Mouse (Mus musculus): ENCODE data around the gene Aamp. TPM values are rescaled to one million over a fixed set of nuclear protein-coding genes. Genes with fewer than 3 reads are reported as not detected.
"Not testable (repeated sequence)": the region's sequence is repeated elsewhere in the genome, so short reads cannot be mapped to it uniquely, and the experiment has no call there.

The Aamp gene
- total RNA-seq, 2 experiments from 2014 or later, result 153 to 155 TPM

DNA sequence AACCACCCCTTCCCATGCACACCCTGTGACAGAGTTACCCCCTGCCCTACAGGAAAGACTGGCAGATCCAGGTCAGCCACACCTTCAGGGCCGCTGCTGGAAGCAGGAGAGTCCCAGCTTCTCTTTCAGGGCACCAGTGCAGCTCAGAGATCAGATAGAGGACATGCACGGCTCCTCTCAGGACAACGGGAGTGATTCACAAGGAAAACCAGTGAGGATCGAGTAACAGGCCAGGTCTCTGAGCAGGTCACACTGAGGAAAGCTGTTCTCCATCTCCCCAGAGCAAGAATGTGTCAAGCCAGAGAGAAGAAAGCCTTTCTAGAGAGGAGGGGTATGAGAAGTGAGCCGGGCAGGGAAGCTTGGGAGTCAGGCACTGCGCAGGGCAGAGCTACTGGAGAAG, 11.9 kb upstream of the Aamp start:
- no peak for DNase-seq (ENCODE audit: low spot score in 2 of 2)
- Histone ChIP-seq H3K27ac (peak overlapping the region; percentile 95), H3K4me3 (peak overlapping the region; percentile 28; the same call in 1 of the 2 replicates)
- TF ChIP-seq CTCF (conservative IDR thresholded peaks at IDR 0.05), result no peak

DNA sequence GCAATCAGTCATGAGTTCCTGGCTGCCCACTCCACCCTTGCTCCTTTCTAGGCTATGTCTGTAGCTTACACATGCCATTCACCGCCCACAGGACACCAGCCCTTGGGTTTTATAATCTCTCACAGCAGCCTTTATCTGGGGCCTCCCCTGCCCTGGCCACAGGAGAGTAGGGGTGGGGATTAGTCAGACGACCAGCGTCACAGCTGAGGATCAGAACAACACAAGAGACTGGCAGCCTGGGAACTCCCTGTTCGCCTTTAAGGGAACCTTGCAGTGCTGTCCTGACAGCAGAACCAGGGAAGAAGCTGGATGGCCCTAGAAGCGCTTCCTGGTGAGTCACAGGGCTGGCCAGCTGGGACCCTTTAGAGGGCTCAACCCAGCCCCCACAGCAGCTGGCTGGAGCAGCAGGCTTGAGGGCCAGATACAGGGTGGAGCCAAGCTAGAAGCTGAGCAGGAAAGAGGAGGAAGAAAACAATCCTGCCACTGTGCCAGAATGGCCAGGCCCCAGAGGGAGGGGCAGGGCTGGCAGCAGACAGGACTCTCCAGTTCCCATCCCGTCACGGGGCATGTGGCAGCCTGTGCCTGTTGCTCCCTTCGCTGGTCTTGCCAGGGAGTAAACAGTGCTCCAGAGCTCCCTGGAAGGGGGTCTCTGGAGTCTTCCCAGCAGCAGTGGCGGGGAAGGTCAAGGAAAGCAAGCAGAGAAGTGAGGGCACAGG, 11.1 kb upstream of the Aamp start:
- DNase-seq (ENCODE audit: low spot score in 2 of 2), result peak; percentile 79 to 93
- TF ChIP-seq CTCF (conservative IDR thresholded peaks at IDR 0.05), result no peak
- Histone ChIP-seq H3K4me3 (peak overlapping the region; percentile 28), H3K27ac (peak overlapping the region; percentile 95)

DNA sequence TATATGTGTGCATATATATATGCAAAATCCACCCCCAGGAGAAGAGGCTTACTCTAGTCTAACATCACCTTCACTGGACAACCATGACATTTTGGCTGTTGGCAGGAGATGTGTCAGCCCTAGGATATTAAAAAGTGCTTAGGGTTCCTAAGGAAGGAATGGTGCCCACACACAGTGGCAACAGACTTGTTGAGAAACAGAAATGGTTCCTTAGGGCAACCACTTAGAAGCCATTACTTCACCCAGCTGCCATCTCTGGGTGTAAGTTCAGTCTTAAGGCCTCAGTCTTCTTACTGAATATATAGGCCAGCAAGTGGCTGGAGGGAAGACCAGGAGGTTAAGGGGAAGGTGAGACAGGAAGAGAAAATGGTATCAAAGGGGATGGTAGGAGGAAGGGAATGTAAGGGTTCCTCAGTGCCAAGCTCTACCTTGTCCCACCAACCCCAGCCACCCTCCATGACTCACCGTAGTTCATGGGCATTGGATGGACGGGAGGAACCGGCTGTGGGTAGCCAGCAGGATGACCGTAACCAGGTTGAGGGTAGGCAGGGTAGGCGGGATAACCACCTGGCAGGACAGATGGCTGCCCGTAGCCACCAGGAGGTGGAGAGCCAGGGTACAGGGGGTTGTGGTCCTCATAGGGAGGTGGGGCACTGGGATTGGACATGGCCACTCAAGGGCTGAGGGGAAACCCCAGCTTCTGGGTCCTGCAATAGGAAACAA, 10.4 kb upstream of the Aamp start:
- DNase-seq (ENCODE audit: low spot score in 2 of 2), result no peak
- peak overlapping the region; percentile 28; the same call in 1 of the 2 replicates for H3K4me3 ChIP-seq
- TF ChIP-seq CTCF (conservative IDR thresholded peaks at IDR 0.05), result no peak
- peak overlapping the region; percentile 95 for H3K27ac ChIP-seq

DNA sequence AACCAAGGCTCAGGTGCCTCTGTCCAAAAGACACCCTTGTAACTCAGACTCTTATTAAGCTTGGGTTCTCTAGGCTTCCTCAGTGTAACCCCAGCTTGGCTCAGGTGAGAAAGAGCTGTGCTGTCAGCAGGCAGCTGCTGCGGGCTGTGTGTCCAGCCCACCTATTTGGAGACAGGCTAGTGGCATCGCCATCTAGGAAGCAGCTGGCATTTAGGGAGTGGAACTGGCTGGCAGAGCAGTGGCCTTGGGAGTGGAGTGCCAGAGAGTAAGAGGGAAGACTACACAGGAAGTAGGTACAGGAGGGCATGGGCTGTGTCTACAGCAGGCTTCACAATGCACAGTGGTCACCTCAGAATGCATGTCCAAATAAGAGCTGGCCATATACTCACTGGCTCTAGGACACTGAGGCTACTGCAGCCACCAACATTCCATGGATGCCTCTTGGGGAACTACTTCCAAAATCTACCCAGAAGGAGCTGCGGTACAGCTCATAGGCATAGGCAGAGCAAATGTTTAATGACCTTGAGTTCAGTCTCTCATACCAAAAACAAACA, 9.6 kb upstream of the Aamp start:
- Histone ChIP-seq H3K27ac (peak overlapping the region; percentile 74), H3K4me3 (no peak overlapping the region)
- no peak for TF ChIP-seq CTCF (conservative IDR thresholded peaks at IDR 0.05)
- DNase-seq (ENCODE audit: low spot score in 2 of 2), result no peak

DNA sequence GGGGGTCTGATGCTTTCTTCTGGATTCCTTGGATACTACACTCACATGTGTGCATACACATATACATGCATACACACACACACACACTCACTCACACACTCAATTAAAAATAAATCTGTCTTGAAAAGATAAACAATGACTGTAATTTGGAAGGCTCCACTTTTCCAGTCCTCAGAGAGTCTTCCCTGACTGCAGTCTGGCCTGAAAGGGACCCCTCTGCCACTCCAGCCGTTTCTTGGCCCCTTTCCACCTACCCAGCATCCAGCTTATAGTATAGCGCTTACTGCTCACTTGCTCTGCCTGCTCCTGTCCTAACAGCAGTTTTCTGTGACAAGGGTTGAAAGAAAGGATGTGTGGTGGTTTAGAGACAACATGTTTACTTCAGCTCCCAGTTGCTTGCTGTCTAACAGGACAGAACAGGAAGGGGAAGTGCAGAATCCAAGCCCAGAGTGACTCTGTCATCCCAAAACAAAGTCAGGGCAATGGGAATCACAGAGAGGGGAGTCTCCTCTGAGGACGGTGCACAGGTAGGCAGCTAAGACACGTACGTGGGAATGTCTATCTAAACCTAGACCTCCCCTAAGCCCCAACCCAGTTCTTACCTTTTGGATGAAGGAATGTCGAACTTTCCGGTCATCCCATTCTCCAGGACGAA, 8.9 kb upstream of the Aamp start:
- Histone ChIP-seq H3K27ac (peak overlapping the region; percentile 74), H3K4me3 (no peak overlapping the region)
- DNase-seq (ENCODE audit: low spot score in 2 of 2), result no peak
- TF ChIP-seq CTCF (conservative IDR thresholded peaks at IDR 0.05), result no peak

DNA sequence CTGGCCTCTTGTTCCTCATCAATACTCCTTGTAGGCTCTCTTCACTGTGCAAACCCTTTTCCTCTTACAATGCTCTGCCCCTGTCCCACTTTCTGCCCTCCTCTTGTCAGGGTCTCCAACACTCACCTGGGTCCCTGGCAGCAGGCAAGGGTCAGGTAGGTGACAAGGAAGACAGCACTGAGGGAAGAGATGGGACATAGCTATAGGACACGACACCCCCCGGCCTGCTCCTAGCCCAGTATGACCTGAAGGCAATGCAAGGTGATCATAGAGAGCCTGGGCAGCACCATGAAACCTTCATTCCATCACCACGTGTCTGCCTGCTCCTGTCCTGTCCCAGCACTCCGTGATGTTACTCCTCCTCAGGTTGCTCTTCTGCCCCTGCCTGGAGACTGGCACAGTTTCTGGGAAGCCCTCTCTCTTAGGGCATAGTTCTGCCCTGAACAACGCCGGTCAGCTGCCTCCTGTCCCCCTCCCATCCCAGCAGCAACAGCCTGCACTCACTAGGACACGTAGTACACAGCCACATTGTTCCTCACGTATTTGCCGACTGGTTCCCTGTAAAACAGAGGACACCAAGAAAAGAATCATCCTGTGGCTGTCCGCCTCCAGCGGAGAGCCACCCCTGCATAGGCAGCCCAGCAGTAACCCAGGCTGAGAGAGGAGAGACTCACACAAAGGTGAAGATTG, 7.9 kb upstream of the Aamp start:
- no peak for TF ChIP-seq CTCF (conservative IDR thresholded peaks at IDR 0.05)
- no peak overlapping the region for H3K4me3 ChIP-seq
- DNase-seq (ENCODE audit: low spot score in 2 of 2), result no peak
- peak overlapping the region; percentile 74 for H3K27ac ChIP-seq

DNA sequence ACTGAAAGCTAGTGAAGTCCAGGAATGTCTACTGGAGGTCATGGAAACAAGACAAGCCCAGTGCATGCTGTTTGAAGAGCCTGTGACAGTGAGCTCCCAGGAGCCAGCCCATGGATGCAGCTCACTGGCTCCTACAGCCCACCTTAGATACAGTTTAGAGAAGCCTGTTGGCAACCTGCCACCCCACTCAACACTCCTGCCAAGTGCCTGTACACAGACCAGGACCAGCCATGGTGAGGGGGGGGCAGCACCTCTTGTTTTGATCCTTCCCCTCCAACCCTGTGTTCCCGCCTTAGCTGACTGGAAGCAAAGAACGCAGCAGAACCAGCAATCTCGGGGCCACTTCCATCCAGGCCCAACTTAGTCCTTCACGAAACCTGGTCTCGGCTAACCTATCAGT, 5.6 kb upstream of the Aamp start:
- Histone ChIP-seq H3K27ac (peak overlapping the region; percentile 70), H3K4me3 (no peak overlapping the region)
- DNase-seq (ENCODE audit: low spot score in 2 of 2), result no peak
- no peak for TF ChIP-seq CTCF (conservative IDR thresholded peaks at IDR 0.05)

DNA sequence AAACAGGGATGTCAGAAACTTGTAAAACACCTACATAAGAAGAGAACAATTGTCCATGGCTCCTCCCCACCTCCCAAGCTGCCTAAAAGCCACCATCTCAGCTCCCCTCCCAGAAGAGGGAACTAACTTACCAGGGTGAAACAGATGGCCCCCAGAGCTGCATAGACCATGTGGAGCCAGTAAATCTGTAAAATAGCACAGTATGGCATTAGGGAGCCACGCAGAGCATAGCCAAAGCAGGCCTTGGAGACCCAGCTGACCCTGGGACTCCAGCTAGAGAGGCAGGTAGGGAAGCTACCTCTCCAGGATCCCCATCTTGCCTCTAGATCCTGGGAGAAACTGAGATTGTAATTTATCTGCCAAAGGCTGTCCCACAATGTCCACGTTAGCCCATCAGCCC, 5.2 kb upstream of the Aamp start:
- Histone ChIP-seq H3K4me3 (no peak overlapping the region), H3K27ac (peak overlapping the region; percentile 70)
- no peak for TF ChIP-seq CTCF (conservative IDR thresholded peaks at IDR 0.05)
- no peak for DNase-seq (ENCODE audit: low spot score in 2 of 2)

DNA sequence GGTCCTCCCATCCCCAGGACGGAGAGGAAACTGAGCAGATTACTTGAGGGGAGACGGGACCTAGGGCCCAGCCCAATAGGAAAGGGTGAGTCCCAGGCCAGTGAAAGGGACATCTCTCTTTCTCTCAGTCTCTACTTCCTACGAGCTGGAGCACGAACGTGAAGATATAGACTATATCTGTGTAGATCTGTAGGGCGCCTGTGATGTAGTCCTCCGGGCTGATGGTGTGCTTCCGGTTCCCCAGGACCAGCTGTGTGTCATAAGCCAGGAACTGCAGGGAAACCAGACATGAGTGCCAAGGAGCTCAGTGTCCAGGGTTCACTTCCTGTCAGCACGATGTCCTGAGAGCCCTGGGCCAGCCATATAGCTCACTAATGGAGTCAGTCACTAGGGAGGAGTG, 4.7 kb upstream of the Aamp start:
- Histone ChIP-seq H3K4me3 (no peak overlapping the region), H3K27ac (peak overlapping the region; percentile 70)
- DNase-seq (ENCODE audit: low spot score in 2 of 2), result no peak
- no peak for TF ChIP-seq CTCF (conservative IDR thresholded peaks at IDR 0.05)

DNA sequence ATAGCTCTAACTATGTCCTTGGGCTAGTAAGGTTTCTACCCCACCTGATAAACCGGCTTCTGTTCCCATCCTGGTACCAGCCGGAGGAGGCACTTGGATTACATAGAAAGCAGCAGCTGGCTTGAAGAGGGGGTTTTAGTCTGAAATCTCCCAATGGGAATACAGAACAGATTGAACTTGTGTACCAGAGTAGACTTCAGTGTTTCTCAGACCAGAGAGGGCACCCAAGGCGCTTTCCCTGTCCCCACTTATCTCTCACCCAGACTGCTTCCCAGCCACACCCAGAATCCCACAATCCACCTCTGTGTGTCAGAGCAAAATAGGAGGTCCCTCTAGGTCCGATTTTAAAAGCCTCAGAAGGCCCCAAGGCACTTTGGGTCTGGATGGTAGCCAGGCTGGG, 3.8 kb upstream of the Aamp start:
- no peak for TF ChIP-seq CTCF (conservative IDR thresholded peaks at IDR 0.05)
- no peak for DNase-seq (ENCODE audit: low spot score in 2 of 2)

DNA sequence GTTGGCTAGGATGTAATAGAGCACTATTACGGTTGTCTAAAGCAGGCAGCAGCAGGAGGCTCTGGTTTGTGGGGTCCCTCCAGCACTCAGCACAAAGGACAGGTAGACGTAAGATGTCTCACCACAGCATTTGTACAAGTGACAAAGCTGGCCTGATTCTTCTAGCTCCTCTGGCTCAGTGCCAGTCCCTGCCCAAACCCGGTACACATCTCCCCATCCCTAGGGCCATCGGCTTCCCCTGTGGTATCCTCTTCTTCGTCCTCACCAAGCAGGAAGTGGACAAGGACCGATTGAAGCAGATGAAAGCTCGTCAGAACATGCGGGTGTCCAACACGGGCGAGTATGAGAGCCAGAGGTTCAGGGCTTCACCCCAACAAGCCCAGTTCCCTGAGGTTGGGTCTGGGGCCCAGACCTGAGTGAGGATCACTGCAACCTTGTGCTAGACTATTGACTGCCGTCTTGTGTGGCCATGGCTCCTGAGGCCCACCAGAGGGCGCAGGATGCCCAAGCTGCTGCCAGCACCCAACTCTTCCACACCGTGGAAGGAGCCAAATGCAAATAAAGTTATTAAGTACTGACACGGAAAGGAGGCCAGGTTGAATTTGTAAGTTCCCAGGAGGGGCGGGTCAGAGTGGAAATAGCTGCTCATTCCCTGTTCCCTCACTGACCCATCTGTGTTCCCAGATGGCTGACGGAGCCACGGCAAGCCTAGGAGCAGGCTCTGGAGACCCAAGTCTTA, 2.5 kb upstream of the Aamp start:
- DNase-seq (ENCODE audit: low spot score in 2 of 2); H3K4me3 ChIP-seq: not testable (repeated sequence)
- peak; percentile 73 for TF ChIP-seq CTCF (conservative IDR thresholded peaks at IDR 0.05)
- H3K27ac ChIP-seq, result peak overlapping the region; percentile 70; the same call in 1 of the 2 replicates

More for the DNA sequence above, 3.8 kb upstream of the Aamp start:
- Histone ChIP-seq H3K27ac (peak overlapping the region; percentile 70), H3K4me3 (no peak overlapping the region)

All from layer of hippocampus, adult 2 months (tissue).